8 mouse cellular contexts compared by ENCODE assay signal in the genomic region with DNA sequence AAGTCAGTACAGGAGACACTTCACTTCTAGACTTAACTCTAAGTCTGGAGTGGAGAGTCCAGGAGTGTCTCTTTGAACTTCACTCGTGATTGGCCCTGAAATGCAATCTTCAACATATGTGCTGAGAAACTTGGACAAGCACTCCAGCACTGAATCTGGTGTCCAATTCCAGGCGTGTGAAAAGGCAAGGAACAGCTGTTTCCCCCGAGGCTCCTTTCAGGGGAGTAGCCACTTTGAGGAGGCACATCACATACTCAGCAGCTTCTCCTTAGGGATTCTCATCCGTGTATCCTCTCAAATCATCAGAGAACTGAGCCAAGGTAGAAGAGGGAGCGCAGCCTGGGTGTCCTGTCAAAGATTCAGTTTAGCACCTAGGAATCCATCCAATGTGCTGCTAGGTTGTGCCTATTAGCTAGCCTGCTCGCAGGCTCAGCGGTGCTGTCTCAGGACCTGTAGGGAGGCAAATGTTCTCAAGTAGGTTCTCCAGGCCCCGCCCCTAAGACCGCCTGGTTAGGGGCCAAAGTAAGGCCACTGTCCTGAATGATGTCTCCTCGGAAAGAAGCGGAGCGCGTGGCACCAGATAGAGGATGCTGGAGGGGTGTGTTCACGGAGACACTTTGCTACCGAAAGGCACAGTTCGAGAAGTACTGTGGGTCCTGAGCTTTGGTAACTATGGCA. TPM values are rescaled to one million over a fixed set of nuclear protein-coding genes. Genes with fewer than 3 reads are reported as not detected.
A peak's percentile ranks its signal among the peaks of the same experiment; 100 is the strongest.
DNase-seq lines count a peak whose midpoint lies in the region; ATAC-seq and TF ChIP-seq lines count a peak whose summit lies in the region.

TSS of gene Xkrx (minus strand) at position 34 of the 678 bp plus-strand sequence.

- peaks cover 14% of the 10 kb centered on the region for H3K4me1 ChIP-seq in forebrain, embryonic 10.5 days
- no peaks in the 10 kb centered on the region for H3K4me1 ChIP-seq in limb, embryonic 12.5 days (replicated peaks)
- H3K4me1 ChIP-seq in neural tube, embryonic 11.5 days (ENCODE audit: control insufficient read depth, insufficient read depth, low read length), result no peaks in the 10 kb centered on the region

- no peaks in the 10 kb centered on the region for H3K36me3 ChIP-seq in forebrain, embryonic 10.5 days (replicated peaks)
- no peaks in the 10 kb centered on the region for H3K36me3 ChIP-seq in limb, embryonic 12.5 days
- no peaks in the 10 kb centered on the region for H3K36me3 ChIP-seq in neural tube, embryonic 11.5 days (ENCODE audit: control insufficient read depth, insufficient read depth, low read length)

- peak within 1 kb of the TSS; percentile 48 for H3K4me3 ChIP-seq in gastrocnemius, adult 2 months
- peak within 1 kb of the TSS; percentile 43 for H3K4me3 ChIP-seq in forebrain, embryonic 10.5 days
- peak within 1 kb of the TSS; percentile 31 for H3K4me3 ChIP-seq in limb, embryonic 12.5 days (replicated peaks)
- peak within 1 kb of the TSS; percentile 20; the same call in 1 of the 2 replicates for H3K4me3 ChIP-seq in neural tube, embryonic 11.5 days (ENCODE audit: low read depth, low read length)

- no peak within 1 kb of the TSS for H3K9ac ChIP-seq in limb, embryonic 12.5 days (replicated peaks)
- no peak within 1 kb of the TSS for H3K9ac ChIP-seq in neural tube, embryonic 11.5 days (ENCODE audit: low read length)

- H3K4me2 ChIP-seq in limb, embryonic 12.5 days, result peak within 1 kb of the TSS; percentile 63
- peak within 1 kb of the TSS; percentile 36 for H3K4me2 ChIP-seq in neural tube, embryonic 11.5 days (ENCODE audit: low read depth)

- H3K9me3 ChIP-seq in forebrain, embryonic 10.5 days, result no peaks in the 10 kb centered on the region
- no peaks in the 10 kb centered on the region for H3K9me3 ChIP-seq in limb, embryonic 12.5 days
- H3K9me3 ChIP-seq in neural tube, embryonic 11.5 days (ENCODE audit: control insufficient read depth, low read length), result no peaks in the 10 kb centered on the region

- TF ChIP-seq CTCF in gastrocnemius, adult 2 months (IDR thresholded peaks at IDR 0.05), result no peak

- 0 out of 2 replicates have a peak, but pooled peaks have one; percentile 52 for ATAC-seq in limb, embryonic 12.5 days (ENCODE audit: insufficient number of reproducible peaks, insufficient read depth, low FRiP score, low TSS enrichment, low read depth)
- ATAC-seq in neural tube, embryonic 11.5 days (ENCODE audit: insufficient read depth, low FRiP score, low TSS enrichment), result no peak

- peak; percentile 22 for DNase-seq in gastrocnemius, adult 2 months
- no peak for DNase-seq in gastrocnemius, postnatal 14 days
- DNase-seq in WW6 (ENCODE audit: low read depth, low spot score), result peak; percentile 1
- no peak for DNase-seq in forebrain, embryonic 10.5 days (ENCODE audit: extremely low spot score, low spot score)
- DNase-seq in neural tube, embryonic 11.5 days (ENCODE audit: low spot score), result no peak
- DNase-seq in right cerebral cortex, postnatal 14 days, result no peak
- no peak for DNase-seq in frontal cortex, postnatal 36 days (ENCODE audit: low spot score in 2 of 2)

- peaks cover 60% of the 10 kb centered on the region for H3K27me3 ChIP-seq in forebrain, embryonic 10.5 days (ENCODE audit: poor library complexity, severe bottlenecking)
- H3K27me3 ChIP-seq in limb, embryonic 12.5 days, result peaks cover 32% of the 10 kb centered on the region
- 0 out of 2 replicates have a peak, but pooled peaks cover 4% of the 10 kb centered on the region for H3K27me3 ChIP-seq in neural tube, embryonic 11.5 days (ENCODE audit: control insufficient read depth, insufficient read depth, low read length)

- 36% methylated on average over 16 of the region's 16 CpGs for WGBS in forebrain, embryonic 10.5 days
- WGBS in limb, embryonic 12.5 days, result 24% methylated on average over 16 of the region's 16 CpGs
- WGBS in neural tube, embryonic 11.5 days, result 22% methylated on average over 16 of the region's 16 CpGs

- intact Hi-C loops in gastrocnemius, adult 2 months (cut with DNase I), result no loop called here
- intact Hi-C loops in gastrocnemius, postnatal 14 days (cut with DNase I; ENCODE audit: low total_unique reads), result no loop called here

- H3K27ac ChIP-seq in gastrocnemius, adult 2 months, result no peak within 1 kb of the TSS
- H3K27ac ChIP-seq in forebrain, embryonic 10.5 days, result no peak within 1 kb of the TSS
- H3K27ac ChIP-seq in limb, embryonic 12.5 days, result no peak within 1 kb of the TSS
- no peak within 1 kb of the TSS for H3K27ac ChIP-seq in neural tube, embryonic 11.5 days (ENCODE audit: low read depth, low read length)

RNA-seq across cellular contexts. Expression of gene Xkrx, which starts in this region (rescaled TPM):
- total RNA-seq in gastrocnemius, adult 2 months (2021), result 1 to 10 TPM in 1 of 2 experiments, under 1 TPM in 1; 0.64 to 1.2 TPM
- under 1 TPM; 0.38 to 0.74 TPM for total RNA-seq in gastrocnemius, postnatal 14 days (2021)
- 0.11 TPM in 1 of 2 replicates, not detected in the other for polyA plus RNA-seq in forebrain, embryonic 10.5 days (2016; fragmentation: Nextera tagmentation; extraction: Ambion mirVana)
- polyA plus RNA-seq in limb, embryonic 12.5 days (2016; fragmentation: Nextera tagmentation; extraction: Ambion mirVana), result 0.09 and 0.11 TPM in 2 replicates
- polyA plus RNA-seq in neural tube, embryonic 11.5 days (2014; fragmentation: Nextera tagmentation; extraction: Ambion mirVana), result not detected in 2 replicates

Comparison
In these comparisons a context has a peak if more than half of its experiments do, and no peak if none do; other contexts are left out.
1. DNase-seq: peak in gastrocnemius, adult 2 months (single experiment) and WW6 (single experiment); none in gastrocnemius, postnatal 14 days (single experiment), forebrain, embryonic 10.5 days (single experiment), neural tube, embryonic 11.5 days (single experiment), right cerebral cortex, postnatal 14 days (single experiment) and frontal cortex, postnatal 36 days (0 of 2).
2. Peak in ATAC-seq, H3K4me3 ChIP-seq and H3K4me2 ChIP-seq in limb, embryonic 12.5 days; RNA of the gene not detected or under 1 TPM.
3. Peak in every context shown above with its lines, with median percentiles within 50 percentile points of each other: H3K4me3 ChIP-seq.